Mouse (Mus musculus) C2C12 (cell line): ENCODE measurements around the gene Sell.

Experiments
- CEBPB ChIP-seq: IDR thresholded peaks from one replicate; pipeline ENCODE4 v1.6.1; 2011; ENCODE audit warnings: low read depth, mild to moderate bottlenecking, control low read depth, moderate library complexity
- CTCF ChIP-seq: IDR thresholded peaks from one replicate; pipeline ENCODE4 v1.5.1; 2011; ENCODE audit not compliant: control insufficient read depth, insufficient read depth, insufficient read length
- MAX ChIP-seq: IDR thresholded peaks from one replicate; pipeline ENCODE4 v1.6.1; 2011; ENCODE audit warnings: mild to moderate bottlenecking, control low read depth
- MYOD1 ChIP-seq: IDR thresholded peaks from one replicate; pipeline ENCODE4 v1.6.1; 2011; ENCODE audit warnings: low read depth; ENCODE audit not compliant: control insufficient read depth, insufficient read length
- MYOG ChIP-seq: IDR thresholded peaks from one replicate; pipeline ENCODE4 v1.6.1; 2011; ENCODE audit not compliant: control insufficient read depth, insufficient read length; ENCODE audit errors: extremely low read depth
- USF1 ChIP-seq: IDR thresholded peaks from one replicate; pipeline ENCODE4 v1.6.1; 2011; ENCODE audit warnings: low read depth, mild to moderate bottlenecking, control low read depth, moderate library complexity

DNA sequence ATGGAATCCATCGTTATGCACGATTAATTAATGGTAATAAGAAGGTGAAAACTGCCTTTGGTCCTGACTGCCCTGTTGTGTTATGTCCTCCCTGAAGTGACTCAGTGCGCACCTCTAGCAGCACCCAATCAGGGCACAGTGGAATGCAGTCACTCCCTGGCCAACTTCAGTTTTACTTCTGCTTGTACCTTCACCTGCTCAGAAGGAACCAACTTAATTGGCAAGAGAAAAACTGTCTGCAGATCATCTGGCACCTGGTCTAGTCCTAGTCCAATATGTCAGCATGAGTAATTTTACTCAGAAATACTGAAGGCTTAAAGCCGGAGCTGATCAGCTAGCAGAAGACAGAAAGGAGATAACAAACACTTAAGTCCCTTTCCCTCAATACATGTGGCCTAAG is 8.7 kb downstream of the Sell start:
- no peak for TF ChIP-seq CTCF
- no peak for TF ChIP-seq MYOD1
- no peak for TF ChIP-seq MAX
- no peak for TF ChIP-seq USF1
- no peak for TF ChIP-seq MYOG
- no peak for TF ChIP-seq CEBPB
